Mouse (Mus musculus) neural tube, embryonic 14.5 days (tissue): ENCODE data around the gene Nog. TPM values are rescaled to one million over a fixed set of nuclear protein-coding genes. Genes with fewer than 3 reads are reported as not detected.

ENCODE experiments used
- ATAC-seq: fragments of 200-750 bp; cut with Nextera tagmentation; 2 replicates; pipeline ENCODE4 v1.8.0; 2017; ENCODE audit warnings: low read depth, mild to moderate bottlenecking, moderate TSS enrichment, moderate library complexity
- H3K27ac ChIP-seq: fragments of 300-500 bp; sonication (generic); 2 replicates; pipeline ENCODE4 v1.5.1; 2014; ENCODE audit warnings: low read depth, mild to moderate bottlenecking, control low read depth, low read length, moderate library complexity, mixed read lengths
- H3K27me3 ChIP-seq: fragments of 300-500 bp; sonication (generic); 2 replicates; pipeline ENCODE4 v1.6.1; 2014; ENCODE audit warnings: low read length; ENCODE audit not compliant: control insufficient read depth, insufficient read depth
- H3K36me3 ChIP-seq: fragments of 300-500 bp; sonication (generic); 2 replicates; pipeline ENCODE4 v1.6.1; 2014; ENCODE audit warnings: low read length, mixed read lengths; ENCODE audit not compliant: control insufficient read depth, insufficient read depth
- H3K4me1 ChIP-seq: fragments of 300-500 bp; sonication (generic); 2 replicates; pipeline ENCODE4 v1.6.1; 2014; ENCODE audit warnings: low read length; ENCODE audit not compliant: control insufficient read depth, insufficient read depth
- H3K4me2 ChIP-seq: fragments of 300-500 bp; sonication (generic); 2 replicates; pipeline ENCODE4 v1.6.1; 2014; ENCODE audit warnings: mild to moderate bottlenecking, low read depth, low read length, control low read depth
- H3K4me3 ChIP-seq: fragments of 300-500 bp; sonication (generic); 2 replicates; pipeline ENCODE4 v1.5.1; 2014; ENCODE audit warnings: low read depth, low read length, control low read depth, mixed read lengths
- H3K9ac ChIP-seq: fragments of 300-500 bp; sonication (generic); replicated peaks from 2 replicates; pipeline ENCODE4 v1.6.1; 2014; ENCODE audit warnings: low read depth, mild to moderate bottlenecking, control low read depth, low read length, mixed read lengths
- H3K9me3 ChIP-seq: fragments of 300-500 bp; sonication (generic); 2 replicates; pipeline ENCODE4 v1.6.1; 2016; ENCODE audit warnings: low read length; ENCODE audit not compliant: control insufficient read depth
- WGBS: fragments of 180-500 bp; shearing (Covaris S2); extraction: QIAGEN DNeasy Blood & Tissue Kit; methylation state at CpG from one replicate; pipeline ENCODE4 v1.1.7; 2014; 5-methylcytosine and 5-hydroxymethylcytosine counted together
- polyA plus RNA-seq: library from polyadenylated mRNA; unstranded; fragments of >200 nt; fragmentation: Nextera tagmentation; extraction: Ambion mirVana; gene quantifications from 2 replicates; pipeline ENCODE4 v1.2.1, GENCODE M21; 2014

The Nog gene
- polyA plus RNA-seq: 3.6 and 4.4 TPM in 2 replicates

GRCm38 (mm10) chr11:89302056-89302815 lies at the start of gene Nog:
Gene Nog (minus strand): TSS chr11:89302332.
- no peaks in the 10 kb centered on the region for H3K9me3 ChIP-seq
- ATAC-seq: peak; percentile 62
- H3K36me3 ChIP-seq: no peaks in the 10 kb centered on the region
- peaks cover 14% of the 10 kb centered on the region for H3K4me1 ChIP-seq
- no peaks in the 10 kb centered on the region for H3K27me3 ChIP-seq
- under 1% methylated on average over 90 of the region's 97 CpGs for WGBS
- H3K4me3 ChIP-seq: peak within 1 kb of the TSS; percentile 64
- H3K9ac ChIP-seq: peak within 1 kb of the TSS; percentile 63
- H3K27ac ChIP-seq: peak within 1 kb of the TSS; percentile 74
- peak within 1 kb of the TSS; percentile 91 for H3K4me2 ChIP-seq

- no peak for ATAC-seq
- Histone ChIP-seq H3K9ac (no peak overlapping the region), H3K4me2 (no peak overlapping the region), H3K36me3 (no peaks in the 10 kb centered on the region), H3K4me1 (no peaks in the 10 kb centered on the region), H3K27me3 (no peaks in the 10 kb centered on the region), H3K27ac (no peak overlapping the region), H3K4me3 (no peak overlapping the region), H3K9me3 (no peaks in the 10 kb centered on the region)
- WGBS: 36% methylated on average over 12 of the region's 12 CpGs
Observed at GRCm38 (mm10) chr11:89340238-89340637, 38.1 kb upstream of the Nog start.

- Histone ChIP-seq H3K4me2 (no peak overlapping the region), H3K4me3 (no peak overlapping the region), H3K36me3 (no peaks in the 10 kb centered on the region), H3K27me3 (no peaks in the 10 kb centered on the region), H3K9me3 (no peaks in the 10 kb centered on the region), H3K27ac (no peak overlapping the region), H3K4me1 (no peaks in the 10 kb centered on the region), H3K9ac (no peak overlapping the region)
- WGBS: 63% methylated on average over 8 of the region's 8 CpGs
- ATAC-seq: no peak
Observed at GRCm38 (mm10) chr11:89339783-89340182, 37.7 kb upstream of the Nog start.

GRCm38 (mm10) chr11:89337910-89338309 lies 35.8 kb upstream of the Nog start:
- no peak for ATAC-seq
- H3K9me3 ChIP-seq: no peaks in the 10 kb centered on the region
- no peak overlapping the region for H3K27ac ChIP-seq
- H3K27me3 ChIP-seq: no peaks in the 10 kb centered on the region
- H3K36me3 ChIP-seq: no peaks in the 10 kb centered on the region
- H3K4me1 ChIP-seq: no peaks in the 10 kb centered on the region
- H3K4me2 ChIP-seq: no peak overlapping the region
- no peak overlapping the region for H3K4me3 ChIP-seq
- no peak overlapping the region for H3K9ac ChIP-seq

- no peak overlapping the region for H3K9ac ChIP-seq
- H3K9me3 ChIP-seq: no peaks in the 10 kb centered on the region
- H3K27me3 ChIP-seq: no peaks in the 10 kb centered on the region
- H3K4me1 ChIP-seq: peaks cover 4% of the 10 kb centered on the region; the same call in 1 of the 2 replicates
- no peak overlapping the region for H3K4me2 ChIP-seq
- no peaks in the 10 kb centered on the region for H3K36me3 ChIP-seq
- ATAC-seq: no peak; the same call in 1 of the 2 replicates
- no peak overlapping the region for H3K27ac ChIP-seq
- no peak overlapping the region for H3K4me3 ChIP-seq
- 22% methylated on average over 11 of the region's 11 CpGs for WGBS
Observed at GRCm38 (mm10) chr11:89327089-89327881, 25.2 kb upstream of the Nog start.

GRCm38 (mm10) chr11:89321775-89322174 lies 19.6 kb upstream of the Nog start:
- H3K27me3 ChIP-seq: no peaks in the 10 kb centered on the region
- H3K4me2 ChIP-seq: no peak overlapping the region
- no peaks in the 10 kb centered on the region for H3K36me3 ChIP-seq
- no peaks in the 10 kb centered on the region for H3K9me3 ChIP-seq
- 0 out of 2 replicates have a peak, but pooled peaks cover 3% of the 10 kb centered on the region for H3K4me1 ChIP-seq
- H3K9ac ChIP-seq: no peak overlapping the region
- H3K27ac ChIP-seq: no peak overlapping the region
- no peak overlapping the region for H3K4me3 ChIP-seq
- WGBS: 99% methylated on average over 2 of the region's 2 CpGs
- no peak for ATAC-seq

GRCm38 (mm10) chr11:89319675-89320074 lies 17.5 kb upstream of the Nog start:
- Histone ChIP-seq H3K27me3 (0 out of 2 replicates have a peak, but pooled peaks cover 2% of the 10 kb centered on the region), H3K4me1 (0 out of 2 replicates have a peak, but pooled peaks cover 3% of the 10 kb centered on the region), H3K27ac (no peak overlapping the region), H3K9ac (no peak overlapping the region), H3K4me2 (no peak overlapping the region), H3K4me3 (no peak overlapping the region), H3K36me3 (no peaks in the 10 kb centered on the region), H3K9me3 (no peaks in the 10 kb centered on the region)
- 58% methylated on average over 6 of the region's 6 CpGs for WGBS
- ATAC-seq: no peak

GRCm38 (mm10) chr11:89318324-89318723 lies 16.2 kb upstream of the Nog start:
- peak; percentile 61 for ATAC-seq
- no peak overlapping the region for H3K27ac ChIP-seq
- H3K36me3 ChIP-seq: no peaks in the 10 kb centered on the region
- H3K9me3 ChIP-seq: no peaks in the 10 kb centered on the region
- WGBS: 3% methylated on average over 8 of the region's 8 CpGs
- no peak overlapping the region for H3K9ac ChIP-seq
- 0 out of 2 replicates have a peak, but pooled peaks cover 3% of the 10 kb centered on the region for H3K4me1 ChIP-seq
- H3K4me2 ChIP-seq: no peak overlapping the region; the same call in 1 of the 2 replicates
- no peak overlapping the region for H3K4me3 ChIP-seq
- H3K27me3 ChIP-seq: 0 out of 2 replicates have a peak, but pooled peaks cover 3% of the 10 kb centered on the region

- H3K36me3 ChIP-seq: no peaks in the 10 kb centered on the region
- no peaks in the 10 kb centered on the region for H3K9me3 ChIP-seq
- H3K4me2 ChIP-seq: no peak overlapping the region
- 68% methylated on average over 3 of the region's 3 CpGs for WGBS
- no peak for ATAC-seq
- H3K9ac ChIP-seq: no peak overlapping the region
- H3K4me3 ChIP-seq: no peak overlapping the region
- H3K27me3 ChIP-seq: 0 out of 2 replicates have a peak, but pooled peaks cover 3% of the 10 kb centered on the region
- 0 out of 2 replicates have a peak, but pooled peaks cover 3% of the 10 kb centered on the region for H3K4me1 ChIP-seq
- H3K27ac ChIP-seq: no peak overlapping the region
Observed at GRCm38 (mm10) chr11:89317757-89318156, 15.6 kb upstream of the Nog start.
